Mouse (Mus musculus): ENCODE measurements around the gene Spata31d1d. TPM values are rescaled to one million over a fixed set of nuclear protein-coding genes. Genes with fewer than 3 reads are reported as not detected.

Spata31d1d gene
- polyA plus RNA-seq (2014; fragmentation: Illumina TruSeq; extraction: RNeasy Lipid Tissue Mini Kit (QIAGEN cat#74804); ENCODE audit: low read depth, low replicate concordance) = not detected

DNA sequence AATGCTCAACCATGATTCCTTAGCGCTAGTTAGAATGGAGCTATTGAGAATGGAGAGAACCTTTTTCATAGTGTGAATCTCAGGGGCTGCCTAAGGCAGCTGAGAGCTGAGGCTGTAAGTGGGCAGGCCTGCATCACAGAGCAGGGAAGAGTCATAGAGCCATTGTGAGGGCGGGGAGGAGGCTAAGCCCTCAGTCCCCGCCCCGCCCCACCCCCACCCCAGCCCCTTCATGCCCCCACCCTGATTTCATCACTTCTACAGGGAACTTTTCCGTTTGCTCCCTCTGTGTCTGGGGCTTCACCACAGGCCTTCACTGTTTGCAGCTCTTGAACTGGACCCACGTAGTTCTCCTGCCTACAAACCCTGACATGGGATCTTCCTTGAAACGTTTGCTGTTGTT lies at the start of gene Spata31d1d:
Gene Spata31d1d, minus strand, starts transcription at position 101 of the 400 bp plus-strand sequence.

DNA sequence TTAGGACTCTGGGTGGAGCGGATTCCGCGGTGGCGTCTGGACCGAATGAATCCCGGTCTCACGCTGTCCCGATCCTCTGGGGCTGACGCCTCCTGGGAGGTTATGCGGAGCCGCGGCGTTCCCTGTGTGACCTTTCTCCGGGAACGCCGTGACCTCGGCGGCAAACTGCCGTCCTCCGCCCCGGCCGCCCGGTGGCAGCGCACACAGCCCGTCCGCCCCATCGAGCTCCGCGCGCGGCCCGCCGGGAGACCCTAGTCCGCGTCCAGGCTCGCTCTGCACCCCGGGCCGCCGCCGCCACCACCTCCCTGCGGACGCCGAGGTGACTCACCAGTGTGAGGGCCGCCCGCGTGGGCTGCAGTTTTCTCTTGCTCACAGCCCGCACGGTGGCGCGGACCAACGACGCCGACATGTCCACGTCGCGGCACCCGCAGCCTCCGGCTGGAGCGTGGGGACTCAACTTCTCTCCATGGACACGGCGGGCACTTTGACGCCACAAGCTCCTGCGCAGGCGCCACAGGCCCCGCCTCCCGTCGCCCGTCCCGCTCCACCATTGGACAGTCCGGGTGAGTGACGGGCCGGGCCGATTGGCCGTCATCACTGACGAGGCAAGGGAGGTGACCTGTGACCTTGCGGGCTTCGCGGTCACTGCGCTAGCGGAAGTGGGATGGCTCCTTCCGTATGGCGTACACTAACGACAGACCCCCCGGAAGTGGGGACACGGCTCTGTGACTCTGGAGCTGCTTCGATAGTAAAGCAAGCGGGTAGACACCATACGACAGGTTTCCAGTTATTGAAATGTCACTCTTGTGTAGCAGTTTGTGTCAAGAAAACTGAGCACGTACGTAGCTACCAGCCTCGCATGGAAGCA lies 38.0 kb upstream of the Spata31d1d start, which contains the start of gene Isca1:
Gene Isca1, minus strand, starts transcription at position 515 of the 868 bp plus-strand sequence.

GRCm38 (mm10) chr13:59746711-59747110 lies 15.2 kb upstream of the Spata31d1d start, which contains the start of gene 1700014D04Rik:
1700014D04Rik (minus strand) TSS chr13:59746752.

GRCm38 (mm10) chr13:59711984-59712383 lies 19.6 kb downstream of the Spata31d1d start, which contains the start of gene Spata31d1b:
Spata31d1b (plus strand) TSS chr13:59712284.

GRCm38 (mm10) chr13:59710230-59710629 lies 21.3 kb downstream of the Spata31d1d start, which contains the start of gene Spata31d1a:
Spata31d1a (minus strand) TSS chr13:59710330.

DNA sequence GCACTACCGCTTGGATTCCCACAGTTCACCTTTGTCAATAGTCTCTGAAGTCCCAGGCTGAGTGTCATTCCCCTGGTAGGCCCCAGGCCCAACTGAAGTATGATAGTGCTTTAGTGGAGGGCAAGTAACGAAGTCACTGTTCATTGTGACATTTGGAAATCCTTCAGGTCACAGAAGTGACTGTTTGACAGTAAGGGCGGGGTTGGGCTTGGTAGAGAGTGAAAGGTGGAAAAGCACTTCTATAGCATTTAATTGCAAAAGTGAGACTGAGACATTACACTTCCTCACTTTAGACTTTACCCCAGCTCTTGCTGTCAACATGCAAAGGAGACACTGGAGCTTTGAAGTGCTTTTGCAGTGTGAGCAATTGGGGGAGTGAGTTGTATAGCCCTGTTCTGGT lies 37.5 kb downstream of the Spata31d1d start, which contains the start of gene 4921517D22Rik:
Gene 4921517D22Rik, minus strand, starts transcription at position 101 of the 400 bp plus-strand sequence.

Other genes starting within 250 kb of the Spata31d1d start
- 20.2 TPM for gene Agtpbp1, start 146.5 kb downstream of the Spata31d1d start, polyA plus RNA-seq (2014; fragmentation: Illumina TruSeq; extraction: RNeasy Lipid Tissue Mini Kit (QIAGEN cat#74804); ENCODE audit: low read depth, low replicate concordance)
- 252 TPM for gene Naa35, start 146.5 kb downstream of the Spata31d1d start, polyA plus RNA-seq (2014; fragmentation: Illumina TruSeq; extraction: RNeasy Lipid Tissue Mini Kit (QIAGEN cat#74804); ENCODE audit: low read depth, low replicate concordance)
- gene Golm1, start 55.9 kb downstream of the Spata31d1d start, polyA plus RNA-seq (2014; fragmentation: Illumina TruSeq; extraction: RNeasy Lipid Tissue Mini Kit (QIAGEN cat#74804); ENCODE audit: low read depth, low replicate concordance) = 555 TPM
- gene 4921517D22Rik, start 37.6 kb downstream of the Spata31d1d start, polyA plus RNA-seq (2014; fragmentation: Illumina TruSeq; extraction: RNeasy Lipid Tissue Mini Kit (QIAGEN cat#74804); ENCODE audit: low read depth, low replicate concordance) = not detected
- not detected for gene Spata31d1a, start 21.4 kb downstream of the Spata31d1d start, polyA plus RNA-seq (2014; fragmentation: Illumina TruSeq; extraction: RNeasy Lipid Tissue Mini Kit (QIAGEN cat#74804); ENCODE audit: low read depth, low replicate concordance)
- gene Spata31d1b, start 19.5 kb downstream of the Spata31d1d start, polyA plus RNA-seq (2014; fragmentation: Illumina TruSeq; extraction: RNeasy Lipid Tissue Mini Kit (QIAGEN cat#74804); ENCODE audit: low read depth, low replicate concordance) = not detected
- gene 1700014D04Rik, start 15.0 kb upstream of the Spata31d1d start, polyA plus RNA-seq (2014; fragmentation: Illumina TruSeq; extraction: RNeasy Lipid Tissue Mini Kit (QIAGEN cat#74804); ENCODE audit: low read depth, low replicate concordance) = not detected
- 101 TPM for gene Isca1, start 38.1 kb upstream of the Spata31d1d start, polyA plus RNA-seq (2014; fragmentation: Illumina TruSeq; extraction: RNeasy Lipid Tissue Mini Kit (QIAGEN cat#74804); ENCODE audit: low read depth, low replicate concordance)
- gene Gm49354, start 50.5 kb upstream of the Spata31d1d start, polyA plus RNA-seq (2014; fragmentation: Illumina TruSeq; extraction: RNeasy Lipid Tissue Mini Kit (QIAGEN cat#74804); ENCODE audit: low read depth, low replicate concordance) = not detected
- 295 TPM for gene Tut7, start 91.4 kb upstream of the Spata31d1d start, polyA plus RNA-seq (2014; fragmentation: Illumina TruSeq; extraction: RNeasy Lipid Tissue Mini Kit (QIAGEN cat#74804); ENCODE audit: low read depth, low replicate concordance)